Mouse (Mus musculus) E14TG2a.4 (cell line): ENCODE measurements around the gene Slc6a9.

Source experiments
- H3K27me3 ChIP-seq: 2 replicates; pipeline ENCODE4 v1.6.1; 2014; ENCODE audit warnings: low read length, control low read depth; ENCODE audit not compliant: insufficient read depth
- H3K36me3 ChIP-seq: 2 replicates; pipeline ENCODE4 v1.6.1; 2014; ENCODE audit warnings: low read length, control low read depth; ENCODE audit not compliant: insufficient read depth
- H3K4me1 ChIP-seq: replicated peaks from 2 replicates; pipeline ENCODE4 v1.6.1; 2014; ENCODE audit warnings: low read depth, low read length, control low read depth
- H3K4me3 ChIP-seq: replicated peaks from 2 replicates; pipeline ENCODE4 v1.5.1; 2014; ENCODE audit warnings: mild to moderate bottlenecking, low read length
- H3K9me3 ChIP-seq: 2 replicates; pipeline ENCODE4 v1.6.1; 2014; ENCODE audit warnings: low read length, control low read depth
- CTCF ChIP-seq: conservative IDR thresholded peaks from 2 replicates; pipeline ENCODE4 v1.5.1; 2014; ENCODE audit warnings: low read length
- NANOG ChIP-seq: IDR thresholded peaks from 2 replicates; pipeline ENCODE4 v1.6.1; 2014; ENCODE audit warnings: borderline replicate concordance, low read length, mixed read lengths
- POU5F1 ChIP-seq: IDR thresholded peaks from 2 replicates; pipeline ENCODE4 v1.6.1; 2014; ENCODE audit warnings: low read length, borderline replicate concordance

Slc6a9 gene

DNA sequence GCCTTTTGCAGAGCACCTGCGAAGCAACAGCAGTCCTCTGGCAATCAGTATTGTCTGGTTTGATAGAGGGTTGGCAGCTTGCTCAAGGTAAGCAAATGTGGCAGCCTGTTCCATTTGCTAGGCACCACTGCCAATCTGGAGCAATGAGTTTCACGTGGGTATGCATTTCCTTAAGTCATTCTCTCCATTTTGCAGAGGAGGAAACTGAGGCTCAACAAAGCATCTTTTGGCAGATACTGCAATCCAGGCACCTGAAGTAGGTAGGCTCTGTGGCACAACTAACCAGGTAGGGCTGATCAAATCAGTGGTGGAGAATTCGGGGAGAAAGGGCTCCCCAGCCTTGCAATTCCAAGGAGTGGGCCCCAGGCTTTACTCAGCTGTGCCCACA is at the start of gene Slc6a9:
Gene Slc6a9 (plus strand): TSS at position 50 of the 388 bp plus-strand sequence.
- Histone ChIP-seq H3K4me1 (peaks cover 38% of the 10 kb centered on the region), H3K36me3 (no peaks in the 10 kb centered on the region), H3K27me3 (peaks cover 69% of the 10 kb centered on the region), H3K4me3 (peak within 1 kb of the TSS; percentile 94), H3K9me3 (no peaks in the 10 kb centered on the region)
- TF ChIP-seq POU5F1 (no peak), NANOG (no peak), CTCF (no peak)

DNA sequence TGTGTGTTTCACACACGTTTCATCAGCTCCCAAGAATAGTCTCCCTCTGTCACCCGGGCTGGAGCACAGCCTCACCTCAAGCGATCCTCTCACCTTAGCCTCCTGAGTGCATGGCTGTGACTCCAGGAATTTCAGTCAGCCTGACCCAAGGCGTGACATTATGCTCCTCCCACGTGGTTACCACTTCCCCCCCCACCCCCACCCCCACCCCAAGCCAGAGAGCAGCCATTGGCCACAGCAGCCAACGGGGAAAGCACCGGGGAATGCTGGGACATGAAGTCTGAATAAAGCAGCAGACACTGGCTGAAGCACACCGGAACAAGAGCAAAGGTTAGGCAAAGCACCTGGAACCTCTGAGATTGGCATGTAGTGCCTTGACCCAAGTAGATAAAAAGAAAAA is 47.3 kb upstream of the Slc6a9 start:
- Histone ChIP-seq H3K4me1 (peaks cover 10% of the 10 kb centered on the region), H3K27me3 (no peaks in the 10 kb centered on the region), H3K4me3 (peak overlapping the region; percentile 26), H3K9me3 (peaks cover 4% of the 10 kb centered on the region; the same call in 1 of the 2 replicates), H3K36me3 (no peaks in the 10 kb centered on the region)
- TF ChIP-seq CTCF (no peak), NANOG (no peak), POU5F1 (no peak)

DNA sequence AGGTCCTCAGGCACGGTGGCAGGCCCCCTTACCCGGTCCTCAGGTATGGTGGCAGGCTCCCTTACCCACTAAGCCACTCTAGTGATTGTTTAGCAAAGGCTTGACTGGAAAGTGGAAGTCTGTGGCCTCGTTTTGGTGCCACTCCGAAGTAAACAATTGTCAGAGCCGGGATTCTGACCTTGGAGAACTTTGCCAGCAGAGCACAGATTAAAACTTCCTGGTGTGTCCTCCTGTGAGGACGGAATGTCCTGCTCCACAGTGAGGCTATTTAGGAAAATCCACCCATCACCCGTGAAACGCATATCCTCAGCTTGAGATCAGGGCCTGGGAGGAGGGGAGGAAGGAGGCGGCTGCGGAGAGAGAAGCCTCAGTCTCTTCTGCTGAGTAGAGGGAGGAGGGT is 46.0 kb upstream of the Slc6a9 start:
- Histone ChIP-seq H3K4me1 (peaks cover 12% of the 10 kb centered on the region), H3K9me3 (peaks cover 4% of the 10 kb centered on the region; the same call in 1 of the 2 replicates), H3K27me3 (no peaks in the 10 kb centered on the region), H3K4me3 (no peak overlapping the region), H3K36me3 (no peaks in the 10 kb centered on the region)
- TF ChIP-seq POU5F1 (no peak), NANOG (no peak), CTCF (no peak)

DNA sequence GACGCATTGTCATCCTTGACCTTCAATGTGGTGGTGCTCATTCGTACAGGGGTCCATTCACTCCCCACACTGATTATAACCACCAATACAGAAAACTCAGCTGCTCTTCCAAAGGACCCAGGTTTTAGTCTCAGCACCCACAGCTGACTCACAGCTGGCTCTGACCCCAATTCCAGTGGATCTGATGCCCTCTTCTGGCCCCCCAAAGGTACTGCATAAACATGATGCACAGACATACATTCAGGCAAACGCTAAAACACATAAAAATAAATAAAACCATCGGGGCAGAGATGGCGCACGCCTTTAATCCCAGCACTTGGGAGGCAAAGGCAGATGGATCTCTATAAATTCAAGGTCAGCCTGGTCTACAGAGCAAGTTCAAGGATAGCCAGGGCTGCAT is 34.4 kb upstream of the Slc6a9 start:
- H3K27me3 ChIP-seq = no peaks in the 10 kb centered on the region
- peaks cover 9% of the 10 kb centered on the region for H3K4me1 ChIP-seq
- H3K36me3 ChIP-seq = no peaks in the 10 kb centered on the region
- H3K4me3 ChIP-seq = no peak overlapping the region
- TF ChIP-seq NANOG (no peak), CTCF (peak; percentile 57)
- H3K9me3 ChIP-seq = no peaks in the 10 kb centered on the region

DNA sequence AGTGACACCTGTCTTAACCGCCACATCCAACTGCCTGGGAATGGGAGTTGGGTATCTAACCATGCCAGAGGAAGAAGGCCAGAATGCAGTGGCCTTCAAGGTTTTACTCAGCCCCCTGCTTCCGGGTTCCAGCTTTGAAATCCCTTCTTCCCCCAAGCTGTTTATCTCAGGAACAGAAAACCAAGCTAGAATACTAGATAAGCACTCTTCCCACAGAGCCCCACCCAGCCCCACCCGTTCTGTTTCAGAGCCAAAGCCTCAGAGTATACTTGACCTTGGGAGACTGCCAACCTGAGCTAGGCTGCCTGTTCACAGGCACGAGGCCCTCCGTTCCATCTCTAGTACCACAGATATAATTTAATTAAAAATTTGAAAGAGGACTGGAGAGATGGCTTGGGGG is 27.3 kb upstream of the Slc6a9 start:
- H3K9me3 ChIP-seq = no peaks in the 10 kb centered on the region
- no peak overlapping the region for H3K4me3 ChIP-seq
- TF ChIP-seq NANOG (no peak), POU5F1 (no peak), CTCF (no peak)

DNA sequence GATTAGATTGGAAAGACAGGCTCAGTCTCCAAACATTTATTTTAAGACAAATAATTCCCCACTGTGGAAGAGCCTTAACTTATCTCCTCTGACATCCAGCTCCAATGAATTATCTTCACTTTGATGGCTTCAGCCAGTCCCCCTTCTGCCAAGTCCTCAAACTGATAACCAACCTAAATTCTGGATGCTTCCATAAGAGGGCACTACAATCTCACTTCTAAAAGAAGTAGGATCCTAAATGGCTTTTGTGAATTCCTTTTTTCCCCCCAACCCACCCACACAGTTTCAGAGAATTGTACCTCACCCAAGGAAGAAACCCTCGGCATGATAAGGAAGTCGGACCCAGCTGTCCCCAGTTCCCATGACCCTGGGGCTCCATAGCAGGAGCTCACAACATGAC is 23.4 kb upstream of the Slc6a9 start:
- no peak for TF ChIP-seq POU5F1
- Histone ChIP-seq H3K4me1 (peaks cover 29% of the 10 kb centered on the region), H3K4me3 (no peak overlapping the region), H3K9me3 (no peaks in the 10 kb centered on the region), H3K27me3 (no peaks in the 10 kb centered on the region), H3K36me3 (no peaks in the 10 kb centered on the region)

More for the DNA sequence above, 27.3 kb upstream of the Slc6a9 start:
- Histone ChIP-seq H3K4me1 (peaks cover 15% of the 10 kb centered on the region), H3K36me3 (no peaks in the 10 kb centered on the region), H3K27me3 (no peaks in the 10 kb centered on the region)

DNA sequence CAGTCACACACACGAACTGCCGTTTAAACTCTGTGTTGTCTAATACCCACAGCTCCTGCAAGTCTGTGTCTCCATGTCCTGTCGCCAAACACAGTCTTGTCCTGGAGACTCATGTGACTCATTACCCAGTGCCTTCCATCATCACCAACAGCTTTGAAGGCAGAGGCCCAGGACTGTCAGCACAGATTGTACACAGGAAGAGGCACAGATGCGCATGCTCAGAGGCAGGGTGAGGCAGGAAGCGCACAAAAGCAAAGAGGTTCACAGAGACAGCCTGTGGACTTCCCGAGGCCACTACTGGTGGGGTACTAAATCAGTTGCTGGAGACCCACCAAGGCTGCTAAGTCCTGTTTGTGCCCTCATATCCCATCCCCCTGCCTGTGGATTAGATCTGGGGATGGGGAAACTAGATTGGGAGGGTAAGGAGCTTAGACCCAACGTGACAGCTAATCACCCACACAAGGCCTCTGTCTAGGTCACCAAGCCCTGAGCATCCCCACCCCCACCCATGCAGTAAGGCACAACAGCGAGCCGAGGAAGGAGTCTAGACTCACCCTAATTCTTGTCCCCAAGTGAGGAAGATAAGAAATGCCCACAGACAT is 20.6 kb upstream of the Slc6a9 start:
- Histone ChIP-seq H3K36me3 (no peaks in the 10 kb centered on the region), H3K4me1 (peaks cover 22% of the 10 kb centered on the region), H3K27me3 (no peaks in the 10 kb centered on the region; the same call in 1 of the 2 replicates), H3K4me3 (no peak overlapping the region), H3K9me3 (no peaks in the 10 kb centered on the region)
- TF ChIP-seq POU5F1 = no peak
- no peak for TF ChIP-seq NANOG
- TF ChIP-seq CTCF = no peak

DNA sequence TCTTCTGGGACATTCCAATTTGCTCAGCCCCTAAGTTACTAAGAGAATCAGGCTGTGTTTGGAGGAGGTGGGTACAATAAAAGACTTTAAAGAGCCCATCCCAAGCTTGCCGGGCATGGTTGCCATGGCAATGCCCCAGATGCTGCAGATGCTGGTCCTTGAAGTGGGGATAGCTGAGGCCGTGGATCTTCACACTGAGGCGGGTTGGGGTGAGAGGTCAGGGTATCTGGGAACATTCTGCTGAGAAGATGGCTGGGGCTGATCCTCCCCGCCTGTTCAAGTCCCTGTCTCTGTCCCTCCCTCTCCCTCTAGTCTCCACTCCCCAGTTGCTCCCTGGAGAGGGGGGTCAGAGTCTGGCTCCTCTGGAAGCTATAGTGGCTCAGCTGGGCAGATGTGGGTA is 20.0 kb upstream of the Slc6a9 start:
- TF ChIP-seq NANOG (no peak), CTCF (no peak), POU5F1 (no peak)
- H3K9me3 ChIP-seq = no peaks in the 10 kb centered on the region

DNA sequence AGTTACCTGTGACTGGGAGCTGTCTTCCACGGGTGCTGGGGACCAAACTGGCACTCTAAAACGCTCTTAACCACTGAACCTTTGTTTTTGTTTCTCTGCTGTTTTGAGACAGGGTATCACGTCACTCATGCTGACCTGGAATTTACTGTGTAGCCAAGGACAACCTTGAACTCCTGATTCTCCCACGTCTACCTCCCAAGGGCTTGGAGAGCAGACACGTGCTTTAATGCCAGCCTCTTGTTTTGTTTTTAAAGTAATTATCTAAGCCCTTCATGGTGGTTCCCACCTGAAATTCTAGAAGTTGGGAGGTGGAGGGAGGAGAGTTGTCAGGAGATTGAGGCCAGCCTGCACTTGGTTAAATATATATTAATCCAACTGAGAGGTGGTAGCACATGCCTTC is 17.5 kb upstream of the Slc6a9 start:
- Histone ChIP-seq H3K36me3 (no peaks in the 10 kb centered on the region), H3K27me3 (no peaks in the 10 kb centered on the region; the same call in 1 of the 2 replicates), H3K9me3 (no peaks in the 10 kb centered on the region), H3K4me1 (peaks cover 18% of the 10 kb centered on the region), H3K4me3 (no peak overlapping the region)
- TF ChIP-seq POU5F1 (no peak), NANOG (no peak), CTCF (no peak)

More for the DNA sequence above, 20.0 kb upstream of the Slc6a9 start:
- Histone ChIP-seq H3K36me3 (no peaks in the 10 kb centered on the region), H3K27me3 (no peaks in the 10 kb centered on the region; the same call in 1 of the 2 replicates), H3K4me1 (peaks cover 22% of the 10 kb centered on the region), H3K4me3 (no peak overlapping the region)
